Mouse (Mus musculus) gastrocnemius, adult 2 months (tissue): ENCODE measurements around the gene Ksr2. TPM values are rescaled to one million over a fixed set of nuclear protein-coding genes. Genes with fewer than 3 reads are reported as not detected.
"Not testable (repeated sequence)": the region's sequence is repeated elsewhere in the genome, so short reads cannot be mapped to it uniquely, and the experiment has no call there.

Experiments
- DNase-seq: peaks from one replicate; pipeline ENCODE4 v3.0.0; 2022
- H3K27ac ChIP-seq: fragments of 200-600 bp; 2 replicates; pipeline ENCODE4 v1.8.1; 2022; ENCODE audit warnings: mild to moderate bottlenecking
- H3K4me3 ChIP-seq: fragments of 200-600 bp; 2 replicates; pipeline ENCODE4 v1.8.1; 2022; ENCODE audit warnings: mild to moderate bottlenecking, moderate library complexity
- CTCF ChIP-seq: fragments of 200-600 bp; IDR thresholded peaks from 2 replicates; pipeline ENCODE4 v1.8.1; 2022; ENCODE audit warnings: antibody characterized with exemption, mild to moderate bottlenecking, moderate library complexity
- intact Hi-C: fragments of 180-260 bp; cut with DNase I; formaldehyde crosslinking; loops from one replicate; pipeline ENCODE4 v1.15.1; 2025
- total RNA-seq, 2 experiments: library from RNA; stranded (reverse); gene quantifications; 2 replicates each; pipeline ENCODE4 v1.2.3; 2021

The Ksr2 gene
- total RNA-seq, 2 experiments from 2014 or later: 0.03 to 0.11 TPM

GRCm38 (mm10) chr5:117415011-117415912 lies 1.5 kb downstream of the Ksr2 start:
- no peak overlapping the region for H3K27ac ChIP-seq
- no peak overlapping the region for H3K4me3 ChIP-seq
- DNase-seq: no peak
- intact Hi-C loops: no loop called here
- TF ChIP-seq CTCF: no peak

- no peak for TF ChIP-seq CTCF
- H3K4me3 ChIP-seq: no peak overlapping the region
- intact Hi-C loops: no loop called here
- no peak for DNase-seq
- H3K27ac ChIP-seq: no peak overlapping the region
Observed at GRCm38 (mm10) chr5:117417442-117417841, 3.6 kb downstream of the Ksr2 start.

- intact Hi-C loops, H3K27ac ChIP-seq, DNase-seq: not testable (repeated sequence)
Observed at GRCm38 (mm10) chr5:117433501-117433900, 19.7 kb downstream of the Ksr2 start.

GRCm38 (mm10) chr5:117440261-117440660 lies 26.5 kb downstream of the Ksr2 start:
- H3K4me3 ChIP-seq: no peak overlapping the region
- intact Hi-C loops: no loop called here

More at GRCm38 (mm10) chr5:117433501-117433900, 19.7 kb downstream of the Ksr2 start:
- not testable (repeated sequence) for H3K4me3 ChIP-seq

GRCm38 (mm10) chr5:117441242-117441842 lies 27.5 kb downstream of the Ksr2 start:
- no peak for TF ChIP-seq CTCF
- intact Hi-C loops: no loop called here
- no peak for DNase-seq
- H3K4me3 ChIP-seq: no peak overlapping the region
- no peak overlapping the region for H3K27ac ChIP-seq

More at GRCm38 (mm10) chr5:117440261-117440660, 26.5 kb downstream of the Ksr2 start:
- no peak for DNase-seq
- no peak overlapping the region for H3K27ac ChIP-seq
- no peak for TF ChIP-seq CTCF

- intact Hi-C loops: no loop called here
- DNase-seq: no peak
- no peak for TF ChIP-seq CTCF
- no peak overlapping the region for H3K27ac ChIP-seq
- H3K4me3 ChIP-seq: no peak overlapping the region
Observed at GRCm38 (mm10) chr5:117442157-117442765, 28.5 kb downstream of the Ksr2 start.

DNA sequence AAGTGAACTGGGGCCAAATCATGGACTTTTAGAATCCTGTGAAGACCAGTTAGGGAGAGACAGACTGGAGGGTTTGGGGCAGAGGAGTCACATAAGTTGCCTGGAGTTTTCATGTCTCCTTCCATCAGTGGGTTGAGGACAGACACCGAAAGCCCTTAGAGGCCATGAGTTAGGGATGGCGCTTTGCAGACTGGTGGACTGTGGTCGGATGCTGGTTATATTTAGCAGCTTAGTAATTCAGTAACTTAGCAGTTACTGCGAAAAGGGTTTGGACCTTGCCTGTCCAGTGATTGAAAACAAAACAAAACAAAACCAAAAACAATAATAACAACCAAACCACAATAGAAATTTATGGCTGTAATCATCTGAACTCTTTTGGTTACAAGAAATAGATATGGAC lies 29.3 kb downstream of the Ksr2 start:
- DNase-seq: no peak
- no peak for TF ChIP-seq CTCF
- Histone ChIP-seq H3K4me3 (no peak overlapping the region), H3K27ac (no peak overlapping the region)
- intact Hi-C loops: no loop called here

DNA sequence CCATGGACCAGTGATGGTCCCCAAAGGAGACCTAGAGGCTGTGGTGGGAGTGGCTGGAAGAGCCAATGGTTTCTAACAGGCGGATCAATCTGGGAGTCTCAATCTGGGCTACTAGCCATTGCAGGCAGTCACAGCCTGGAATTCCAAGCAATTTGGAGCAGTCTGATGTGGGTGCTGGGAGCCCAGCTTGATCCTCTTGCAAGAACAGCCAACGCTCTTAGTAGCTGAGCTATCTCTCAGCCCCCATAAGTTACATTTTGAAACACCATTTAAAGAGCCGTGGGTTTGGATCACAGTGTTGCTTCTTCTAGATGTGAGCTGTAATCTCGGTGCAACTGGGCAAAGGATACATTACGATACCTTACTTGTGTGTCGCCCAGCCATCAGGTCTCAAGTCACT lies 30.1 kb downstream of the Ksr2 start:
- TF ChIP-seq CTCF: no peak
- DNase-seq: no peak
- Histone ChIP-seq H3K4me3 (no peak overlapping the region), H3K27ac (no peak overlapping the region)
- intact Hi-C loops: no loop called here

DNA sequence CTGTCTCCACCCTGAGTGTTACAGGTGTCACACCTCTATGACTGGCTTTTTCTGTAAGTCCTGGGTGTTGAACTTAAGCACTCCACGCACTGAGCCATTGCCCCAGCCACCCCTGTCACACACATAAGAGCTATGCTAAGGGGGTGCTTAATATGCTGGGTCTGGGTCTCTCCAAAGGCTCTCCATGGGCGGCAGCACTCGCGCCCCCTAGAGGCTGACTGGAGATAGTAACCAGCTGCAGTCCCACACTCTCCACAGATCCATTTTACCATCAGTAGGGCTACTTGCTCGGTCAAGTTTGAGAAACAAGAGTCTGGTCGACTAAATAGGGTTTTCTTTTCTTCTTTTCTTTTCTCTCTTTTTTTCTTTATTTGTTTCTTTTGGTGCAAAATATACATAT lies 33.9 kb downstream of the Ksr2 start:
- H3K4me3 ChIP-seq: no peak overlapping the region
- peak; percentile 10; the same call in 1 of the 2 replicates for TF ChIP-seq CTCF
- H3K27ac ChIP-seq: no peak overlapping the region
- no peak for DNase-seq
- intact Hi-C loops: no loop called here

DNA sequence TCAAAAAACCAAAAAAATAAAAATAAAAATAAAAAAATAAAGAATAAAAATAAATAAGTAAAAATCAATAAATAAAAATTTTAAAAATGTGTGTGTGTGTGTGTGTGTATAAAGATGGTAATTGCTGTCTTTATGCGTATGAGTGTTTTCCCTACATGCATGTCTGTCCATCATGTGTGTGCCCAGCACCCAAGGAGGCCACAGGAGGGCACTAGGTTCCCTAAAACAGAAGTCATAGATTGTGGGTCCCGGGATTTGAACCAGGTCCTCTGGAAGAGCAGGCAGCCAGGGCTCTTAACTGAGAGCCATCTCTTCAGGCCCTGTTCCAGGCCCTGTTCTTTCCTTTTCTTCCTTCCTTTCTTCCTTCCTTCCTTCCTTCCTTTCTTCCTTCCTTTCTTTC lies 38.2 kb downstream of the Ksr2 start:
- intact Hi-C loops: no loop called here
- Histone ChIP-seq H3K27ac (no peak overlapping the region), H3K4me3 (no peak overlapping the region)
- DNase-seq: no peak
- TF ChIP-seq CTCF: no peak

DNA sequence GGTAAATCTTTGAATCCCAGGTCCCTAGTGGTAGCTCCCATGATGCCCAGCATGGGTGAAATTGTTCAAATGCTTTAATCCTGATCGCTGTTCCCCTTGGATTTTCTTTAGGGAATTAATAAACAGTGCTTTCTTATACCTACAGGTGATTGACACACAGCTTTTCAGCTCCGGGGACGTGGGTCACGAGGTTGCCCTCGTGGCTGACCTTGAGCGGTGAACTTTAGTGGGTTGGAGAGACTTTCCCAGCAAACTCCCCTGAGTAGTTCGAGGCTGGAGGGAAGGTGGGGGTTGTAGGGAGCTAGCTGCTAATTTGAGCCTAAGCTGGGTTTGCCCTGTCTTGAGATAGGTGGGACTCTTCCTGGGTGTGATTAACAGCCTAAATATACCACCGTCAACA lies 41.7 kb downstream of the Ksr2 start:
- no peak for DNase-seq
- intact Hi-C loops: no loop called here
- H3K4me3 ChIP-seq: no peak overlapping the region
- no peak for TF ChIP-seq CTCF
- no peak overlapping the region for H3K27ac ChIP-seq

DNA sequence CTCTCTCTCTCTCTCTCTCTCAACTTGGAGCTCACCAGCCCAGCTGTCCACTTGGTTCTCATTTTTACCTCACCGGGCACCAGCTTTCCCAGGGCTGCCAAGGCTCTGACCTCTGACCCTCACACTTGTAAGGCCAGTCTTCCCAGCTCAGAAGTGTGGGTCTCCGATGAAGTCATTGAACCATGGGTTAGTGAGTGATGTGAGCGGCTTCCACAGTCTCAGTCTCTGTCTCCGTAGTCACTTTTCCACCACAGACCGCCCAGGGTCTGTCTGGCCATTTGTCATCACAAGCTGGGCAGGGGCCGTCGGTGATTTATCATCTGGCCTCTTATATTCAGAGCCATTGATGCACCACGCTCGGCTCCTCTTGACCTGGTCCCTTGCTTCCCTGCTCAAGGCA lies 43.3 kb downstream of the Ksr2 start:
- Histone ChIP-seq H3K27ac (no peak overlapping the region), H3K4me3 (no peak overlapping the region)
- no peak for DNase-seq
- TF ChIP-seq CTCF: no peak
- intact Hi-C loops: no loop called here

DNA sequence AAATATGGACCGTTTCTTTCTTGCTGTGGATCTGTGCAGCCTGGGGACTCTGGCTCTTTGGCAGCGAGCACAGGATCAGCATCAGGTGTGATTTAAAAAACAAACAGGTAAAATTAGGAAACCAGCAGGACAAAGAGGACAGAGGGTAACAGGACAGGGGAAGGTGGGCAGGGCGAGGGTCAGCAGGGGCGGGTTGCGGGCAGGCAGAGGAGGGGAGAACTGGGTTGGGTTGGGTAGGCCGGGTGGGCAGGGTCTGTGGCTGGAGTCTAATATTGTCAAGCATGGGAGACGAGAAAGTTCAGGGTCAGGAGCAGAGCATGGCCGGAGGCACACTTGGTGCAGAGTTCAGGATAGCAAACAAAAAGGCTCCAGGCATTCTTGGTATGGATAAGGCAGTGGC lies 43.8 kb downstream of the Ksr2 start:
- DNase-seq: no peak
- TF ChIP-seq CTCF: no peak
- no peak overlapping the region for H3K27ac ChIP-seq
- H3K4me3 ChIP-seq: no peak overlapping the region
- intact Hi-C loops: no loop called here
